Mouse (Mus musculus): Measurements from ENCODE around the gene Kcnk13.
"Not testable (repeated sequence)": the region's sequence is repeated elsewhere in the genome, so short reads cannot be mapped to it uniquely, and the experiment has no call there.

The Kcnk13 gene

DNA sequence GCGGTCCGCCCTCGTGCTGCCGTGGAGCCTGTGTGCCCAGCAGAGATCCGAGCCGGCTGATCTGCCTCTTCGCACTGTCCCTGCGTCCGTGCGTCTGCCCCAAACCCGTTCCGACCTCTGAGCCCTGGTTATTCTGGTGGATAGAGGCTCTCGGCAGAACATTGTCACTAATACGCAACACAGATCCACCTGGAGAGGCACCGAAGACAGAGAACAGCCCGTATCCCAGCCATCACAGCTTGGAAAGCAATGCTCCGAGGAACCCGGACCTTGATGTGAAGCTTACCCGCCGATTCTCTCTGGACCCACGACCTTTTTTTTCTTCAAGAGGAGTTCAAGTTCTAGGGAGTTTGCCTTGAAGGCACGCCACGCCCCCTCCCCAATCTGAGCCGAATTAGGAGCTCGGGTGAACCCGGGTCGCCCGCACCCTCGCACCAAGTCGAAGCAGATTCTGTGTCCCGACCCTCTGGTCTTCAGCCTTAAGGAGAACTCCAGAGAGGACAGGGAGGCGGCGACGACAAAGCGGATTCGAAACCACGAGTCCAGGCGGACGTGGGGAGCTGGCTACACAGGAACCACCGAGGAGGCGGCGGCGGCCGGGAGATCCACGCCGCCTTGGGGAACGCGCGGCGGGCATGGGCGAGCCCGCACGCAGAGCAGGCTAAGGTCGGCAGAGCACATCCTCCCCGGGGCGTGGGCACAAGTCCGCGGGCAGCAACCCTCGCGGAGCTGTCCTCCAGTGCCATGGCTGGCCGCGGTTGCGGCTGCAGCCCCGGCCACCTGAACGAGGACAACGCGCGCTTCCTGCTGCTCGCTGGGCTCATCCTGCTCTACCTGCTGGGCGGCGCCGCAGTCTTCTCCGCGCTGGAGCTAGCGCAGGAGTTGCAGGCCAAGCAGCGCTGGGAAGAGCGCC is 1.2 kb downstream of the Kcnk13 start:
- no peak for DNase-seq (ENCODE audit: low read depth, low spot score)

- DNase-seq (ENCODE audit: low read depth, low spot score), result no peak
Observed at GRCm38 (mm10) chr12:99966116-99966770, 1.9 kb downstream of the Kcnk13 start.

- DNase-seq (ENCODE audit: low read depth, low spot score), result no peak
Observed at GRCm38 (mm10) chr12:99966881-99967363, 2.6 kb downstream of the Kcnk13 start.

- no peak for DNase-seq (ENCODE audit: low read depth, low spot score)
Observed at GRCm38 (mm10) chr12:99969906-99970305, 5.6 kb downstream of the Kcnk13 start.

- DNase-seq (ENCODE audit: low read depth, low spot score), result not testable (repeated sequence)
Observed at GRCm38 (mm10) chr12:99971205-99971894, 7.1 kb downstream of the Kcnk13 start.

- no peak for DNase-seq (ENCODE audit: low read depth, low spot score)
Observed at GRCm38 (mm10) chr12:99972825-99973224, 8.5 kb downstream of the Kcnk13 start.

- no peak for DNase-seq (ENCODE audit: low read depth, low spot score)
Observed at GRCm38 (mm10) chr12:99973659-99974058, 9.4 kb downstream of the Kcnk13 start.

DNA sequence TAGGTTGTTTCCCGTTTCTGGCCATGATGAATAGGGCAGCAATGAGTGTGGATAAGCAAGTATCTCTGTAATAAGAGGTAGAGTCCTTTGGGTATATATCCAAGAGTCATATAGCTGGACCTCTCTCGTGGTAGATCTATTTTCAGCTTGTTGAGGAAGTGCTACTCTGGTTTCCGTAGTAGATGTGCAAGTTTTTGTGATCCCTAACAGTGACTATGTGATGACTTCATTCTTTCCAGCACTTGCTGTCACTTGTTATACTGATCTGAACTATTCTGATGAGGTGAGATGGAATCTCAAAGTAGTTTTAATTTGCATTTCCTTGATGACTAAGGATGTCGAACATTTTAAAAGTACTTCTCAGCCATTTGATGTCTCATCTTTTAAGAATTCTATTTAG is 15.2 kb downstream of the Kcnk13 start:
- no peak for DNase-seq (ENCODE audit: low read depth, low spot score)

DNA sequence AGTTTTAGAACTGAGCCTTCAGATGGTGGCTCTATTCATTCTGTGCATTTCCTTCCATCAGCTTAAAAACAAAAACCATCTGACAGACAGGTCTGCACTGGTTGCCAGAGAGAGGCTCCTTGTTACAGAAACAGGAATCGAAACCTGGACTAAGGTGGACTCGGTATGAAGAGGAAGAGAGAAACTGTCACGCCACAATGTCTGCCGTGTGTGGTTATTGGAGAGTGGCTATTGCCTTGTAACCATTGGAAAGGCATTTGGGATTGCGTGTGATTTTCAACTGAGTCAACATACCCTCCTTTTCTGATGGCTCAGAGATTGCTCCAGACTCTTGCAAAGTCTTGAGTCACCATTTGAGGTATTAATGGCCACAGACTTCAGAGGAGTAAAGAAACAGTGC is 22.5 kb downstream of the Kcnk13 start:
- DNase-seq (ENCODE audit: low read depth, low spot score), result no peak

GRCm38 (mm10) chr12:99988144-99988543 is 23.8 kb downstream of the Kcnk13 start:
- DNase-seq (ENCODE audit: low read depth, low spot score), result no peak

GRCm38 (mm10) chr12:99992362-99992862 is 28.1 kb downstream of the Kcnk13 start:
- DNase-seq (ENCODE audit: low read depth, low spot score), result no peak

GRCm38 (mm10) chr12:99993146-99993890 is 29.0 kb downstream of the Kcnk13 start:
- no peak for DNase-seq (ENCODE audit: low read depth, low spot score)

GRCm38 (mm10) chr12:99995951-99996350 is 31.7 kb downstream of the Kcnk13 start:
- DNase-seq (ENCODE audit: low read depth, low spot score), result no peak

- DNase-seq (ENCODE audit: low read depth, low spot score), result no peak
Observed at GRCm38 (mm10) chr12:99999726-100000125, 35.4 kb downstream of the Kcnk13 start.

DNA sequence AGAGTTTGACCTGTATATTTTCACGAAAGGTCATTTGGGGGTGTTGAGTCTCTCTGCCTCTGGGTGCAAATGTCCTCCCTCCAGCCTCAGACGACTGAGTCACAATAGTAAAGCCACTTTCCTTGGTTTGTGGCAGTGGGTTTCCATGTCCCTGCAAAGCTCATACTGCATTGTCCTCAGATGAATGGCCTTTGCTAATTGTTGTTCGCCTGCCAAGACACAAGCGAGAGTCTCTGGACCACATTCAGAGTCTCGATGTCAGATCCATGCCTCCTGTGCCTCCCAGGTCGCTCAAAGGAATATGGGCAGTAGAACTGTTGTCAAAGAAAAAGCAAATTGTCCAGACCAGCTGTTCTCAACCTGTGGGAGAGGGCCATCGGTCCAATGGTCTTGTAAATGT is 36.1 kb downstream of the Kcnk13 start:
- DNase-seq (ENCODE audit: low read depth, low spot score), result no peak

- no peak for DNase-seq (ENCODE audit: low read depth, low spot score)
Observed at GRCm38 (mm10) chr12:100001246-100001645, 36.9 kb downstream of the Kcnk13 start.

GRCm38 (mm10) chr12:100001910-100002309 is 37.6 kb downstream of the Kcnk13 start:
- no peak for DNase-seq (ENCODE audit: low read depth, low spot score)

- DNase-seq (ENCODE audit: low read depth, low spot score), result no peak
Observed at GRCm38 (mm10) chr12:100002914-100003587, 38.8 kb downstream of the Kcnk13 start.

DNA sequence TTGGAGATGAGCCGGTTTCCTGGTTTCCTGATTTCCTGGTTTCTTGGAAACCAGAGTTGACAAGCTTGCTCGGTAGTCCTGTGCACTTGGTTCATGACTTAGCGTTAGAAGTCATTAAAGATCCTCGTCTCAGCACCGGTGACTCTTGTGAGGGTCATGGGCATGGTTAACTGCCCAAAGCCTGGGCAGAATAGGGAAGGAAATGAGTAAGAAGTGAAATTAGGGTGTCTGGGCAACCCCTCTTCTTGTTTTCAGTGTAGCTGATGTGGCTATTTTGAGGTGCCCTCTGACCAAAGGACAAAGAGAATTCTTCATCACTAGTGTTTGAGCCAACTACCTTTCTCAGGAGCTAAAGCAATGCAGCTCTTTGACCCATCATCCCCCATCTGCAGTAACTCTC is 41.0 kb downstream of the Kcnk13 start:
- DNase-seq (ENCODE audit: low read depth, low spot score), result no peak

DNA sequence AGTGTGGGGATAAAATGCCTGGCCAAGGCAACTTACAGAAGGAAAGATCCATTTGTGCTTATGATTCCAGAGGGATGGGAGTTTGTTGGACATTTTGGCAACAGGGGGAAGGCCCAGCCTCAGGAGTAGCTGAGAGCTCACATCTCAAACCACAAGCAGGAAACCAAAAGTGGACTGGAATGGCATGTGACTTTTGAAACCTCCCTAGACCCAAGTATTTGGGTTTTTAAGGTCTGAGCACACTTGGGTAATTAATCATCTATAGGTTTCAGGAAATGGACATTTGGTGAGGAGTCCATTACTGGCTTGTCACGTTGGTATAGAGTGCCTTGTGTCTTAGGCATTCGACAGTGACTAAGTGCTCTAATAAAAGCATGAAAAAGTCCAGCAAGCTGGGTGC is 42.4 kb downstream of the Kcnk13 start:
- no peak for DNase-seq (ENCODE audit: low read depth, low spot score)

GRCm38 (mm10) chr12:100012839-100013238 is 48.5 kb downstream of the Kcnk13 start:
- DNase-seq (ENCODE audit: low read depth, low spot score), result no peak
